Mouse (Mus musculus) testis, postnatal 10 days (tissue): Measurements from ENCODE around the gene Mogat1.
"Not testable (repeated sequence)": the region's sequence is repeated elsewhere in the genome, so short reads cannot be mapped to it uniquely, and the experiment has no call there.

ENCODE experiments used
- DNase-seq: peaks from one replicate; pipeline ENCODE4 v3.0.0; 2021; ENCODE audit warnings: low spot score

Gene Mogat1

DNA sequence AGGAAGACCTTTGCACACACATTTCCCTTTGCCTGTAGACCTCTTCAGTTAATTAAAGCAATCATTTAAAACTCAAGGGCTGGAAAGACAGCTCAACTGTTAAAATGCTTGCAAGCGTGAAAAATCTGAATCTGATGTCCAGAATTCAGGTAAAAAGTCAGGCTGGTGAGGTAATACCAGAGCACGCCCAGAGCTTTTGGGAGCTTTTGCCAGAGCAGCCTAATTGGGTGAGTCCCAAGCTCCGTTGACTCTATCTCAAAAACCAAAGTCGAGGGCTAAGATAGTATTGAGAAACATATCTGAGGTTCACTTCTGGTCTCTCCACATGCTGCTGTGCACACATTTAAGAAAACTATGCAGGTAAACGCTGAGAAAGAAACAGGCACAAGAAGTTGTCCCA is at the start of gene Mogat1:
Gene Mogat1 (plus strand): TSS at position 130 of the 400 bp plus-strand sequence.
- DNase-seq = no peak

GRCm38 (mm10) chr1:78472441-78472840 is 38.4 kb upstream of the Mogat1 start:
- DNase-seq = no peak

GRCm38 (mm10) chr1:78483430-78483829 is 27.4 kb upstream of the Mogat1 start:
- no peak for DNase-seq

DNA sequence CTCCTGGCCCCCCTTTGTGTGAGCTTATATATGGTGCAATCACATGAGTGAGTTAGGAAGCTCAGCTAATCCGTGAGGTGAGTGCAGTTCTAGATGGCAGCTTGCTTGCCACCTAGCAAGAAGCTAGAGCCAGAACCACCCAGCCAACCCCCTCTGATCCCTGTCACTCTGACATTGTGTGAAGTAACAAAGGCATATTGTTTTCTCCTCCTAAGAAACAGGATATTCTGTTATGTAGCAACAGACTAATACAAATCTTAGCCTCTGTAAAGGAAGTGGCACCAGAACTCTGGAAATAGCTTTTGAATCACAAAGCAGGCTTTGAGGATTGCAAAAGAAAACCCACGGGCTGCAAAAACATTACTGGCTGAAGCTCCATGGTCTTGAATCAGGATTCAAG is 26.4 kb upstream of the Mogat1 start:
- DNase-seq = no peak

- no peak for DNase-seq
Measured at GRCm38 (mm10) chr1:78488427-78488751, 22.4 kb upstream of the Mogat1 start.

DNA sequence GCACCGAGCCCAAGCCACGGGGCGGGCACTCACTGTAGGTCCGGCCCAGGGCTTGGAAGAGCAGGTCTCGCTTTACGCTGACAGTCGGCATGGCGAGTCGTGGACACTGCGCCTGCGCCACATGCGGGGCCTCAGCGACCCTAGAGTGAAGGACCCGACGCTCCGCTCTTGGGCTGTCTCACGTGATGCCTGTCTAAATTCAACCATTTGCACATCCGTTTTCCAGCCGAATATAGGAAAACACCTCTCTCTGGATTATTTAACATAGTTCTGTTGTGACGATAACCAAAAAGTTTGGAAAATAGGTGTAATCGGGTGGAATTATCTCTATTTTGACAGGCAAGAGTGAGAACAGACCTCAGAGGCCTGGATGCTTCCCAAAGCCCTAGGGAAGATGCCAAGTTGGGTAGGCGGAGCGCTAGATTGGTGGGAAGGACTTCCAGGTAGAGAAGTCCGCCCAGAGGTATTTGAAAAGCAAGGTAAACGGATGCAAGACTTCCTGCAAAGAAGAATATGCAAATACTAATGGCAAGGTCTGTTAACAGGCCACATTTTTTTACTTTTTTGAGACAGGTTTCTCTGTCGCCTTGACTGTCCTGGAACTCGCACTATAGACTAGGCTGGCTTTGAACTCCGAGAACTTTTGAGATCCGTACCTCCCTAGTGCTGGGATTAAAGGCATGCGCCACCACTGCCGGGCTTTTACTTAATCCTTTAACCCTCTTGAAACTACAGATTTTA is 21.9 kb upstream of the Mogat1 start, which contains the start of gene Farsb:
Gene Farsb (minus strand): TSS at position 146 of the 741 bp plus-strand sequence.
- peak; percentile 92 for DNase-seq

- no peak for DNase-seq
Measured at GRCm38 (mm10) chr1:78490143-78490542, 20.6 kb upstream of the Mogat1 start.

DNA sequence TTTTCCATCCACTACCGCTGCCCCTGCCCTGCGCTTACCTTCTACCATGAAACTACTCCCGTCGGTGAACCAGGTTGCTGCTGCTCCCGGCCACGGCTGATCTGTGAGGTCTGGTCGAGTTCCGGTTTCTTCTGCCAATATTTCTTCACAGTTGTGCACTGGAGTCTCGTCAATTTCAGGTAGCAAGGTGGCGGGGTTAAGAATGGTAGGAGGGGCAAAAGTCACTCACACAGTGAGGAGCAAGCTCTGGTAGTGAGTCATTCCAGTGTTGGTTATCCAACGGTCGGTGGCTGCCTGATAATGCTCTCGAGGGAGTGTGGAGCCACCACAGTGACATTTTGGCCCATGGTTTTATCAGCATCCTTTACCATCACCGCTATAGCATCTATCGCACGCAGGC is 9.8 kb upstream of the Mogat1 start:
- no peak for DNase-seq

- not testable (repeated sequence) for DNase-seq
Measured at GRCm38 (mm10) chr1:78501856-78502255, 8.9 kb upstream of the Mogat1 start.

DNA sequence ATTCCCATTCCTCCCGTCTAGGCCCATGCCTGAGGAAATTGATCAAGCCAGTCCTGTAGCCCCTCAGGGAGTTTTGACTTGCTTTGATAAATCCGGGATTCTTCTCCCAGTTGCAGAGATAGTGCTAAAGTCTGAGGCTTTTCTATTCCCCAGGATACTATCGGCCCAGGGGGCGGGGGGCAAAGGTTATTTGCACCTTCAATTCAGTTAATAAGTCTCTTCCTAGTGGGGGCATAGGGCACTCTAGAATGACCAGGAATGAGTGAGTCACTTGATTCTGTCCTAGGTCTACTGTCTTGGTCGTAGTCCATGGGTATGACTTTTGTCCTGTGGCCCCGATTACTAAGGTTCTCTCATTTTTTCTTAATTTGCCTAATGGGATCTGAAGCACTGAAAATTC is 8.3 kb upstream of the Mogat1 start:
- DNase-seq = no peak

DNA sequence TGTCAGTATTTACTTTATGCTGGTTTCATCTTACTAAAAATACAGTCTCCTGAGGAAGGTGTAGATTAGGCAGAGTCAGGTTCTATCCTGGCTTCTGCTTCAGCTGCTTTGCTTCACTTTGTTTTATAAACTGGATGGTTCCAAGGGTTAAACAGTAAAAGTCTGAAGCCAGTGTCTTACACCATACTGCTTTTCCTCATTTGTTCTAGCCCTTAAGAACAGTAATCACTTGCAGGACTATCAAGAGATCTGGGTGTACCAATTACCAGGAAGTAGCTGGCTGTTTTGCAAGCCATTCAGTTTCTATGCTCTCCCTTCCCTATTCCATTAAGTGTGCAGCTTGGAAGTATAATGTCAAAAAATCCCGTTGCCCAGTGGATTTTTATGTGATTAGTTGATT is 3.7 kb upstream of the Mogat1 start:
- no peak for DNase-seq

GRCm38 (mm10) chr1:78511621-78512160 is 900 bp downstream of the Mogat1 start, which contains the start of gene BC035947:
Gene BC035947, minus strand, starts transcription at chr1:78512158.
- peak; percentile 56 for DNase-seq

- no peak for DNase-seq
Measured at GRCm38 (mm10) chr1:78512756-78513155, 2.0 kb downstream of the Mogat1 start.

DNA sequence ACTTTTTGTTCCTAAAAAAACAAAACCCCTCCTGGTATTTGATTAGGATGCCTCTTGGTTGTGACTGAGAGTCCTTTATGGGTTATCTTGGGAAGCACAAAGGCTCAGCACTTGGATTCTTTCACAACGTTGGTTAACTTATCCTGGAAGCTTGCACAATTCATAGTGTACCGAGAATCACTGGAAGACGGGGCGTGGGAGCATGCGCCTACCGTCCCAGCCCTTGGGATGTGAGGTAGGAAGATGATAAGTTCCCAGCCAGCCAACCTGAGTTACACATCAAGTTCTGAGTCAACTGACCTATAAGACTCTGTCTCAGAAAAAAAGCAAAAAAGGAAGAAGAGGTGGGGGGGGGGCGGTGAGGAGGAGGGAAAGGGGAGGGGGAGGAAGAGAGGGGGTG is 8.1 kb downstream of the Mogat1 start:
- DNase-seq = no peak

DNA sequence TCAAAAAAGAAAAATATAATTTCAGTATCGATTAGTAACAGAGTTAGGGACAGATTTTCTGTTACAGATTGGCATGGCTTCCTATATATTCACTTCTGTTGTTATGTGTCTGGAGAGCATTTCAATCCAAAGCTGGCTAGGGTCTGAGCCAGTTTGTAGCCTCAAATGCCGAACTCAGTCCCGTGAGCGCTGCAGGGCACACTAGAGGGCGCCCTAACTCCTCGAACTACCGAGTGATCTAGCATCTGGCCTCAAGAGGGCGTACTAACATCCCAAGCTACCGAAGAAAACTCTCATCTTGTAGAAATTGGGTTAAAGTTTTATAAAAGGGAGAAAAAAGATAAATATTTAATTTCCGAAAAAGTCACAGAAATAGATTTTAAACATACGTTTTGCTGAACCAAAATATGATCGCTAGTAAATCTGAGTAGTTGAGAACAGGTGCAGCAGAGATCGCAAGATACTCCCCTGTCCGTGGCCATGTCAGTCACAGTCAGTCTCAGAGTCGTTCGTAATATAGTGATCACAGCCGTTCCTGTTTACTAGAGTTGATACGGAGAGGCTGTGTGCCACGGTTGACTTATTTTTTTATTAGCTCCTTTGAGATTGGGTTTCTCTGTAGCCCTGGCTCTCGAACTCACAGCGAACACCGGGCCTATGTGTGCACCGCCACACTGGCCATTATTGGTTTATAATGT is 14.5 kb downstream of the Mogat1 start:
- peak; percentile 79 for DNase-seq

- no peak for DNase-seq
Measured at GRCm38 (mm10) chr1:78528356-78528755, 17.6 kb downstream of the Mogat1 start.

GRCm38 (mm10) chr1:78529011-78529410 is 18.2 kb downstream of the Mogat1 start:
- DNase-seq = no peak

DNA sequence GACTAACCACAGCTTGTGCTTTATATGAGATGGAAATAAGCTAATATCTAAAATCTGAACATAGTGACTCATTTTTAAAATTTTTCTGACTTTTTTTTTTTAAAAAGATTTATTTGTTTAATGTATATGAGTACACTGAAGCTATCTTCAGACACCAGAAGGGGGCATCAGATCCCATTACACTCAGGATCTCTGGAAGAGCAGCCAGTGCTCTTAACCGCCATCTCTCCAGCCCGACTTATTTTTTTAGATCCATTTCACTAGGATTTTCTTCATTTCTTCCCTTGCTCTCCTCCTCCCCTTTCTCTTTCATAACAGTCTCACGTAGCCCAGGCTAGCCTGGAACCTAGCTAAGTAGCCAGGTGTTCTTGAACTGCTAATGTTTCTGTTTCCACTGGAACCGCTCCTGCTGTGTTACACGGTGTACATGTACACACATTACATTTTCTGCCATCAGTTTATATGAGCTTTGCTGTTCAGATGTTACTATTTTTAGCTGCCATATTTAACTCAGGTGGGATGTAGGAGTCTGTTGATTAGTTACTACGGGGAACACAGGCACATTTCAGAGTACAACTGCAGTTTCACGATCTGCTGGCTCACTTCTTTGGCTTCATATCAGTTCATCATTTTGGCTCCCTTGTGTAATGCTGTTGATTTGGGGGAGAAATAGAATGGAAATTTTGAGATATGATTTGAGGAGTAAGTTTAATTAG is 19.9 kb downstream of the Mogat1 start:
- DNase-seq = no peak

GRCm38 (mm10) chr1:78532184-78532800 is 21.5 kb downstream of the Mogat1 start:
- no peak for DNase-seq

GRCm38 (mm10) chr1:78534428-78535150 is 23.8 kb downstream of the Mogat1 start:
- no peak for DNase-seq
